Mouse (Mus musculus): Measurements from ENCODE around the gene Ckm.

GRCm38 (mm10) chr7:19378049-19378448, 26.5 kb upstream of the Ckm start:
- no peak for TF ChIP-seq CTCF (IDR thresholded peaks at IDR 0.05; ENCODE audit: low read depth, low read length)
- TF ChIP-seq POLR2A (IDR thresholded peaks at IDR 0.05; ENCODE audit: extremely low read depth, insufficient read depth, low read length), result no peak
